Mouse (Mus musculus) common myeloid progenitor, adult 5-6 weeks (primary cell): ENCODE measurements around the gene Arrb1. TPM values are rescaled to one million over a fixed set of nuclear protein-coding genes. Genes with fewer than 3 reads are reported as not detected.

Experiments
- ATAC-seq: replicated peaks from 2 replicates; pipeline ENCODE4 v1.8.0; 2016; ENCODE audit warnings: low read depth, mild to moderate bottlenecking, moderate TSS enrichment, inconsistent platforms; ENCODE audit not compliant: poor library complexity, severe bottlenecking
- total RNA-seq: library from RNA; stranded (forward); fragments of 200-1000, 187-1606 nt; gene quantifications from 2 replicates; pipeline ENCODE4 v1.2.3, GENCODE M21; 2017

The Arrb1 gene
- total RNA-seq, 1 experiment from 2014 or later, result 48.7 TPM

- ATAC-seq, result peak; percentile 34
These were observed 655 bp downstream of the Arrb1 start for GRCm38 (mm10) chr7:99535741-99536501.

- no peak for ATAC-seq
These were observed 2.0 kb downstream of the Arrb1 start for GRCm38 (mm10) chr7:99537183-99537756.

GRCm38 (mm10) chr7:99538421-99538820, 3.2 kb downstream of the Arrb1 start:
- ATAC-seq, result no peak

- ATAC-seq, result peak; percentile 36
These were observed 4.1 kb downstream of the Arrb1 start for GRCm38 (mm10) chr7:99539201-99539891.

- no peak for ATAC-seq
These were observed 4.8 kb downstream of the Arrb1 start for GRCm38 (mm10) chr7:99540016-99540415.

- ATAC-seq, result no peak
These were observed 5.9 kb downstream of the Arrb1 start for GRCm38 (mm10) chr7:99541204-99541603.

- peak; percentile 17; the same call in 1 of the 2 replicates for ATAC-seq
These were observed 9.0 kb downstream of the Arrb1 start for GRCm38 (mm10) chr7:99544272-99544671.

- peak; percentile 67 for ATAC-seq
These were observed 10.8 kb downstream of the Arrb1 start for GRCm38 (mm10) chr7:99545885-99546745.

- no peak for ATAC-seq
These were observed 12.6 kb downstream of the Arrb1 start for GRCm38 (mm10) chr7:99547584-99548487.

- 0 out of 2 replicates have a peak, but pooled peaks have one; percentile 19 for ATAC-seq
These were observed 14.4 kb downstream of the Arrb1 start for GRCm38 (mm10) chr7:99549668-99550067.

GRCm38 (mm10) chr7:99551623-99552022, 16.4 kb downstream of the Arrb1 start:
- ATAC-seq, result no peak

- no peak for ATAC-seq
These were observed 18.1 kb downstream of the Arrb1 start for GRCm38 (mm10) chr7:99553222-99553884.

GRCm38 (mm10) chr7:99553885-99554269, 18.6 kb downstream of the Arrb1 start:
- no peak for ATAC-seq

- ATAC-seq, result peak; percentile 81
These were observed 20.6 kb downstream of the Arrb1 start for GRCm38 (mm10) chr7:99555862-99556261.

GRCm38 (mm10) chr7:99559091-99559490, 23.8 kb downstream of the Arrb1 start:
- ATAC-seq, result no peak

- 0 out of 2 replicates have a peak, but pooled peaks have one; percentile 37 for ATAC-seq
These were observed 27.2 kb downstream of the Arrb1 start for GRCm38 (mm10) chr7:99562478-99562877.

GRCm38 (mm10) chr7:99563224-99563623, 28.0 kb downstream of the Arrb1 start:
- no peak for ATAC-seq

GRCm38 (mm10) chr7:99565325-99565881, 30.1 kb downstream of the Arrb1 start:
- no peak for ATAC-seq
